Mouse (Mus musculus): Measurements from ENCODE around the gene Dpy30.
"Not testable (repeated sequence)": the region's sequence is repeated elsewhere in the genome, so short reads cannot be mapped to it uniquely, and the experiment has no call there.

The Dpy30 gene

DNA sequence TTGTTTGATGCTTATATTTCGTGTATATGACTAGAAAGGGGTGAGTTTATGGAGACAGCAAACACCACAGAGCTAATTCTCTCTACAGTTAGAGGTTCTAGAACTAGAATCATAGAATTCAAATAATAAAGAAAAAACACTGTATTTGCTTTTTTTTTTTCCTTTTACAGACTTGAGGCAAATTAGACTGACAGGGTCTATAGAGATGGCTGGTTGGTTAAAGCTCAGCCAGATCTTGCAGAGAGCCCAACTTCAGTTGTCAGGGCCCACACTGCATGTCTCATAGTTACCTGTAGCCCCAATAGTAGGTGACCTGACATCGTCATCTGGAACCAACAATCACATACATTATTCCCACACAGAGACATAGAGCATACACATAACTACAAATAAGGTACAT, at the start of gene Dpy30:
Gene Dpy30 (minus strand): TSS at position 101 of the 400 bp plus-strand sequence.
- no peak for DNase-seq (ENCODE audit: low read depth in 1 of 2, low spot score in 2 of 2)

- DNase-seq (ENCODE audit: low read depth in 1 of 2, low spot score in 2 of 2) = no peak
Observed at GRCm38 (mm10) chr17:74363592-74363991, 39.8 kb upstream of the Dpy30 start.

- no peak for DNase-seq (ENCODE audit: low read depth in 1 of 2, low spot score in 2 of 2)
Observed at GRCm38 (mm10) chr17:74341151-74341550, 17.4 kb upstream of the Dpy30 start.

- peak; percentile 48 to 63 for DNase-seq (ENCODE audit: low read depth in 1 of 2, low spot score in 2 of 2)
Observed at GRCm38 (mm10) chr17:74338937-74339804, 15.4 kb upstream of the Dpy30 start, which contains the start of gene Spast. TSS of gene Spast (plus strand) at chr17:74338987.

DNA sequence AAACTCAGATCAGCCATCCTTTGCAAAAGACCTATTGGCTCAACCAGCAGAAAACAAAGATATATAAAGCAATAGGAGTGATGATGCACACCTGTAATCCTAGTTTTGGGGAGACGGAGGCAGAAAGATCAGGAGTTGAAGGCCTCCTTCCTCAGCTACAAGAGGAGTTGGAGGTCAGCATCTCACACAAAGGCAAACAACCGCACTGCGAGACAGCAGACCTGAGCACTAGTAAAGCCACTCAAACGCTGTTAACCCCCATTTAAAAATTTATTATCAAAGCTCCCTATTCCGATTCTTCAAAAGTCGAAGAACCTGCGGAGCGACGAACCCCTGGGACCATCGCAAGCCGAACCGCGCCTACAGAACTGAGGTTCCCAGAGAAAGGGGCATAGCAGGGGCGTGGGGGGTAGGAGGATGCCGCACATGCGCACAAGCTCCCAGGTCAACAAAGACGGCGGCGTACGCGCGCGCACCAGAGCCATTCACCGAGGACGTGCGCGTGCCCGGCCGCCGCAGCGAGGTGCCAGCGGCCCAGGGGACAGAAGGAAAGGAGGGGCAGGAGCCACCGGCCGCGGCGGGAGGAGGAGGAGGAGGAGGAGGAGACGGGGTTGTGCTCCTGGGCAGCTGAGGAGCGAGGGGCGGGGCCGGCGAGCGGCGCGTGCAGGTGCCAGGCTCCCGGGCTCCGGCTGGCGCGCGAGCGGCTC, 14.6 kb upstream of the Dpy30 start:
- peak; percentile 59 to 73 for DNase-seq (ENCODE audit: low read depth in 1 of 2, low spot score in 2 of 2)

- no peak for DNase-seq (ENCODE audit: low read depth in 1 of 2, low spot score in 2 of 2)
Observed at GRCm38 (mm10) chr17:74331049-74331676, 7.4 kb upstream of the Dpy30 start.

- peak in 1 of 2 experiments; percentile 40 for DNase-seq (ENCODE audit: low read depth in 1 of 2, low spot score in 2 of 2)
Observed at GRCm38 (mm10) chr17:74328146-74328545, 4.4 kb upstream of the Dpy30 start.

- DNase-seq (ENCODE audit: low read depth in 1 of 2, low spot score in 2 of 2) = not testable (repeated sequence)
Observed at GRCm38 (mm10) chr17:74327195-74327594, 3.5 kb upstream of the Dpy30 start.

DNA sequence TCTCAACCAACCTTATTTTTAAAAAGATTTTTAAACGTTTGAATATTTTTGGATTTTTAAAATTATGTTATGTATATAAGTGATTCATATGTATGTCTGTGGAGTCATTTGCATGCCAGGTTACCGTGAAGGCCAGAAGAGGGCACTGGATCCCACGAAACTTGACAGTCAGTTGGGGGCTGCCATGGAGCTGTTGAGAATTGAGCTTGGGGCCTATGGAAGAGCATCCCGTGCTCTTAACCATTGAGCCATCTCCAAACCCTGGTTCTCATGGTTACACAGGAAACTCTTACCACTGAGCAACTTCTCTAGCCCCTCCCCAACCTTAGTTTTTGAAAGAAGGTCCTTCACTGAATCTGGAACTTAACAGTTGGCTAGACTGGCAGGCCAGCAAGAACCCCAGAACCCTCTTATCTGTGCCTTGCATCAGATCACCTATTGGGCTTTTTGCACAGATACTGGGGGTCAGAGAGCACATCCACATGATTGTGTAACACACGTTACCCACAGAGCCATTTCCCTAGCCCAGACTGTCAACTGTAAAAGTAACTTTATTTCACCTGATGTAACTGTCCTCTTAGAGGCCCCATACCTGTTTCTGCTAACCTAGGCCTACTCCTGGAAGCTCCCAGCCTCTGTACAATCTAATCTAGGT, 1.2 kb downstream of the Dpy30 start:
- no peak for DNase-seq (ENCODE audit: low read depth in 1 of 2, low spot score in 2 of 2)

- DNase-seq (ENCODE audit: low read depth in 1 of 2, low spot score in 2 of 2) = no peak
Observed at GRCm38 (mm10) chr17:74318721-74319120, 5.0 kb downstream of the Dpy30 start.

- DNase-seq (ENCODE audit: low read depth in 1 of 2, low spot score in 2 of 2) = peak; percentile 62 to 83
Observed at GRCm38 (mm10) chr17:74316309-74316863, 7.4 kb downstream of the Dpy30 start.

GRCm38 (mm10) chr17:74315445-74316308, 8.1 kb downstream of the Dpy30 start:
- DNase-seq (ENCODE audit: low read depth in 1 of 2, low spot score in 2 of 2) = no peak

DNA sequence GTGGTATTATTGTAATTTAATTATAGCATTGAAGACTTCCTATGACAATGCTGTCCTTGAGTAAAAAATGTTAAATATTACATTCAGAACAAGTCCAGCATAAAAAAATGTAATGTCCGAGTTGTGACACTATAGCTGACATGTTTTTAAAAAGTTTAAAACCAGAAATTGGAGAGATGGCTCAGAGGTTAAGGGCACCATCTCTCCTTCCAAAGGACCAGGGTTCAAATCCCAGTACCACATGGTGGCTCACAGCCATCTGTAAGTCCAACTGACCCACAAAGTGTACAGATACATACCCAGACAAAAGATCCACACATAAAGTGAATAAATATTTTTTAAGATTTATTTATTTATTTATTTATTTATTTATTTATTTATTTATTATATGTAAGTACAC, 17.7 kb downstream of the Dpy30 start:
- no peak for DNase-seq (ENCODE audit: low read depth in 1 of 2, low spot score in 2 of 2)

DNA sequence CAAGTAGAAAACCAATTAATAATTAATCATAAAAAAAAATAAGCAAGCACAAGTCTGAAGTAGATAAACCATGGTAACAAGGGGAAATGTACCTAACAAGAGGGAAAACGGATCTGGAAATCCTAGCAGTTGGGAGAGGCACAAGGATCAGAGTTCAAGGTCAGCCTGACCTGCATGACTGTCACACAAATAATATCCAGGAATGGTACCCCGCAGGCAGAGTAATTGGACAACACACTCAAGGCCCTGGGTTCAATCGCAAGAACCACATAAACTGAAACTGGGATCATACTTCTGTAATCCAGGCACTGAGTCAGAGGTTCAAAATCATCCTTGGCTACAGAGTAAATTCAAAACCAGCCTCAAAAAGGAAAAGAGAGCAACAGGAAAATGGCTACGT, 18.1 kb downstream of the Dpy30 start:
- DNase-seq (ENCODE audit: low read depth in 1 of 2, low spot score in 2 of 2) = no peak

GRCm38 (mm10) chr17:74304060-74304459, 19.7 kb downstream of the Dpy30 start:
- DNase-seq (ENCODE audit: low read depth in 1 of 2, low spot score in 2 of 2) = no peak

DNA sequence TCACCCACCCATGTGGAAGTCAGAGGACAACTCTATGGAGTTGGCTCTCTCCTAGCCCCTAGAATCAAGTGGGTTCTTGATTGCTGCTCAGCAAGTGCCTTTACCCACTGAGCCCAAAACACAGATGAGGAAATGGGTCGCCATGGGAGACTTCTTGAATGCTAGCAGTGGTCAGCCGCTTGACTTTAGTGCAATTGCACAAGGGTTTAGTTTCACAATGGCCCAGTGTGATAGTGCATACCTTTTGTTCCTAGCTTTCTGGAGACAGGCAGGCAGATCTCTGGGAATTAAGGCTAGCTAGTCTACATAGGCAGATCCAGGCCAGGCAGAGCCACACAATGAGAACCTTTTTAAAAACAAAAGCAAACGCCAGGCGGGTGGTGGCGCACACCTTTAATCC, 23.7 kb downstream of the Dpy30 start:
- no peak for DNase-seq (ENCODE audit: low read depth in 1 of 2, low spot score in 2 of 2)

DNA sequence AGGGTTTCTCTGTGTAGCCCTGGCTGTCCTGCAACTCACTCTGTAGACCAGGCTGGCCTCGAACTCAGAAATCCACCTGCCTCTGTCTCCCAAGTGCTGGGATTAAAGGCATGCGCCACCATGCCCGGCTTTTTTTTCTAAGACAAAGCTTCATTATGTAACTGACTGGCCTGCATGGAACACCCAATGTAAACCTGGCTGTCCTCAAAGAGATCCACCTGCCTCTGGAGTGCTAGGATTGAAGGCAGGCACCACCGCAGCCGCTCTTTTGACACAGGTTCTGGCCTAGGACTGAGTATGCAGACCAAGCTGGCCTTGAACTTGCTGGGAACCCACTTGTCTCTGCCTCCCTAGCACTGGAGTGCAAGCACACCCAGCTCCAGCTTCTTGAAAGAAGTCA, 26.8 kb downstream of the Dpy30 start:
- not testable (repeated sequence) for DNase-seq (ENCODE audit: low read depth in 1 of 2, low spot score in 2 of 2)

- no peak for DNase-seq (ENCODE audit: low read depth in 1 of 2, low spot score in 2 of 2)
Observed at GRCm38 (mm10) chr17:74296076-74296823, 27.5 kb downstream of the Dpy30 start.
